8 mouse cellular contexts compared by ENCODE assay signal in the genomic region with DNA sequence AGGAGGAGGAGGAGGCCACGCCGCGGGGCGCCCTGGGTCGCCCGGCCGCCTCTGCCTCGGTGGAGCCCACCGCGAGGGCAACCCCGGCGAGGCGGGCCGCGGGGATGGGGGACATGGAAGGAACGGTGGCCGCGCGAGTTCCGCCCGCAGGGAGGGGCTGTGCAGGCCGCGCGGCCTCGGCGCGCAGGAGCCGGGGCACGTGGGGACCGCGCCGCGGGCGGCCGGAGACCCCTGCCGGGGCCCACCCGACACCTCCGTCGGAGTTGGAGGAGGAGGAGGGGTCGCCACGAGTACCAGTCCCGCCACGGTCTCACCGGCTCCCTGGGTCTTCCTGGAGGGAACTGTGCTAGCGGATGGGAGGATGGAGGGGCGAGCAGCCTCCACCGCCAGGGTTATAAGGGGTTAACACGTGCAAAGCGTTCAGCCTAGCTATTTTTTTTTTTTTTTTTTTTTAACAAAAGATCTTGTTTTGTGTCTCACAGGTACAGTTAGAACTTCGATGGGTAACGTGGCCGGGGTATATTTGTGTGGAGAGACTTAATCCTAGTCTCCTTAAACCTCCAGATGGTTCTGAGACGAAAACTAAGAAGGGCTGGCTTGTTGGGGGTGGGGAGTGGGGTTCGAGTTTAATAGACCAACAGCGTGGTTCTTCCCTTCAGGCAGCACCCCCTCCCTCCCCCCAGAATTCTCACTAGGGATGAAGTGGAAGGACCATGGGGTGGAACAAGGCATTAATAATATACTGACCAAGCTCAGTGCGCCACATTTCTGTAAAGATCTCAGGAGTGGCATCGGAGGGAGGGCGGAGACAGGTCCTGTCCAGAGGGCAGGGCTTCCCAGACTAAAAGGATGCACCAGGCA. TPM values are rescaled to one million over a fixed set of nuclear protein-coding genes. Genes with fewer than 3 reads are reported as not detected.
DNase-seq lines count a peak whose midpoint lies in the region; ATAC-seq lines count a peak whose summit lies in the region.

No protein-coding gene starts in this region.

- peak overlapping the region; percentile 79 for H3K4me3 ChIP-seq in limb, embryonic 11.5 days (ENCODE audit: low read depth, low read length)
- peak overlapping the region; percentile 94 for H3K4me3 ChIP-seq in midbrain, embryonic 11.5 days (ENCODE audit: low read depth, low read length)

- no peaks in the 10 kb centered on the region for H3K36me3 ChIP-seq in limb, embryonic 11.5 days (ENCODE audit: control insufficient read depth, insufficient read depth, low read length)
- no peaks in the 10 kb centered on the region for H3K36me3 ChIP-seq in midbrain, embryonic 11.5 days (ENCODE audit: control insufficient read depth, insufficient read depth, low read length)

- H3K9ac ChIP-seq in limb, embryonic 11.5 days (ENCODE audit: low read length): peak overlapping the region; percentile 98
- peak overlapping the region; percentile 99 for H3K9ac ChIP-seq in midbrain, embryonic 11.5 days (ENCODE audit: low read length)

- H3K4me1 ChIP-seq in limb, embryonic 11.5 days (ENCODE audit: control insufficient read depth, insufficient read depth, low read length): 0 out of 2 replicates have a peak, but pooled peaks cover 2% of the 10 kb centered on the region
- peaks cover 26% of the 10 kb centered on the region for H3K4me1 ChIP-seq in midbrain, embryonic 11.5 days (ENCODE audit: control insufficient read depth, insufficient read depth, low read length)

- peak overlapping the region; percentile 66 for H3K4me2 ChIP-seq in limb, embryonic 11.5 days (ENCODE audit: low read depth, severe bottlenecking)
- H3K4me2 ChIP-seq in midbrain, embryonic 11.5 days: peak overlapping the region; percentile 47

- H3K27me3 ChIP-seq in limb, embryonic 11.5 days (ENCODE audit: control insufficient read depth, insufficient read depth, low read length): no peaks in the 10 kb centered on the region
- no peaks in the 10 kb centered on the region for H3K27me3 ChIP-seq in midbrain, embryonic 11.5 days (ENCODE audit: control insufficient read depth, insufficient read depth, low read length)

- DNase-seq in layer of hippocampus, adult 11-12 months (ENCODE audit: low spot score): peak; percentile 17
- no peak for DNase-seq in layer of hippocampus, adult 9-10 months (ENCODE audit: low spot score)
- peak; percentile 76 for DNase-seq in cerebellum, adult 9-11 months
- DNase-seq in induced T-regulatory cell, adult 2 months (ENCODE audit: low read depth): peak; percentile 57
- DNase-seq in limb, embryonic 11.5 days (ENCODE audit: low spot score): peak; percentile 77
- peak; percentile 94 for DNase-seq in midbrain, embryonic 11.5 days (ENCODE audit: low spot score, missing footprints)
- DNase-seq in spleen, postnatal 14 days (ENCODE audit: low spot score in 2 of 2): peak; percentile 25 to 36

- WGBS in limb, embryonic 11.5 days: under 1% methylated on average over 42 of the region's 58 CpGs
- under 1% methylated on average over 48 of the region's 58 CpGs for WGBS in midbrain, embryonic 11.5 days

- H3K9me3 ChIP-seq in limb, embryonic 11.5 days (ENCODE audit: control insufficient read depth, low read length): no peaks in the 10 kb centered on the region
- H3K9me3 ChIP-seq in midbrain, embryonic 11.5 days (ENCODE audit: control insufficient read depth, low read length): no peaks in the 10 kb centered on the region

- peak overlapping the region; percentile 91 for H3K27ac ChIP-seq in limb, embryonic 11.5 days (replicated peaks; ENCODE audit: low read depth, low read length)
- H3K27ac ChIP-seq in midbrain, embryonic 11.5 days (ENCODE audit: low read depth, low read length): peak overlapping the region; percentile 94

- peak; percentile 21 for ATAC-seq in frontal cortex, adult (ENCODE audit: low TSS enrichment)
- peak; percentile 63 for ATAC-seq in limb, embryonic 11.5 days (ENCODE audit: insufficient number of reproducible peaks, low FRiP score, low TSS enrichment, low read depth)
- ATAC-seq in midbrain, embryonic 11.5 days (ENCODE audit: low FRiP score): peak; percentile 76

RNA-seq across cellular contexts. Expression of a gene that starts 0.7 kb away (rescaled TPM):
- polyA plus RNA-seq in limb, embryonic 11.5 days (2014; fragmentation: Nextera tagmentation; extraction: Ambion mirVana): 415 and 416 TPM in 2 replicates
- 447 and 449 TPM in 2 replicates for polyA plus RNA-seq in midbrain, embryonic 11.5 days (2014; fragmentation: Nextera tagmentation; extraction: Ambion mirVana)

RNA-seq across cellular contexts. Expression of a gene that starts 32.3 kb away (rescaled TPM):
- 29.1 and 29.6 TPM in 2 replicates for polyA plus RNA-seq in limb, embryonic 11.5 days (2014; fragmentation: Nextera tagmentation; extraction: Ambion mirVana)
- polyA plus RNA-seq in midbrain, embryonic 11.5 days (2014; fragmentation: Nextera tagmentation; extraction: Ambion mirVana): 13.0 and 13.1 TPM in 2 replicates

Comparison
In these comparisons a context has a peak if more than half of its experiments do, and no peak if none do; other contexts are left out.
1. ATAC-seq: peak in every context shown above with its lines; median percentile 76 in midbrain, embryonic 11.5 days; 63 in limb, embryonic 11.5 days; 21 in frontal cortex, adult.